Mouse (Mus musculus) thymus, postnatal 14 days (tissue): ENCODE data around the gene Stpg2.
"Not testable (repeated sequence)": the region's sequence is repeated elsewhere in the genome, so short reads cannot be mapped to it uniquely, and the experiment has no call there.

Experiments
- DNase-seq: peaks from one replicate; pipeline ENCODE4 v3.0.0; 2021

The Stpg2 gene

GRCm38 (mm10) chr3:139205444-139205998, at the start of gene Stpg2:
TSS of gene Stpg2 (plus strand) at chr3:139205694.
- peak; percentile 96 for DNase-seq

GRCm38 (mm10) chr3:139162146-139162545, 43.3 kb upstream of the Stpg2 start:
- DNase-seq: no peak

GRCm38 (mm10) chr3:139162658-139163057, 42.8 kb upstream of the Stpg2 start:
- DNase-seq: no peak

- no peak for DNase-seq
Measured at GRCm38 (mm10) chr3:139168510-139169269, 36.8 kb upstream of the Stpg2 start.

GRCm38 (mm10) chr3:139169740-139170139, 35.8 kb upstream of the Stpg2 start:
- no peak for DNase-seq

GRCm38 (mm10) chr3:139176936-139177335, 28.6 kb upstream of the Stpg2 start:
- no peak for DNase-seq

- DNase-seq: no peak
Measured at GRCm38 (mm10) chr3:139191541-139191940, 14.0 kb upstream of the Stpg2 start.

- DNase-seq: no peak
Measured at GRCm38 (mm10) chr3:139193917-139194316, 11.6 kb upstream of the Stpg2 start.

GRCm38 (mm10) chr3:139198412-139198811, 7.1 kb upstream of the Stpg2 start:
- no peak for DNase-seq

- DNase-seq: no peak
Measured at GRCm38 (mm10) chr3:139200324-139200723, 5.2 kb upstream of the Stpg2 start.

GRCm38 (mm10) chr3:139216945-139217344, 11.5 kb downstream of the Stpg2 start:
- no peak for DNase-seq

GRCm38 (mm10) chr3:139225123-139225522, 19.6 kb downstream of the Stpg2 start:
- DNase-seq: no peak

- no peak for DNase-seq
Measured at GRCm38 (mm10) chr3:139226811-139227210, 21.3 kb downstream of the Stpg2 start.

- DNase-seq: no peak
Measured at GRCm38 (mm10) chr3:139245219-139245618, 39.7 kb downstream of the Stpg2 start.

- DNase-seq: peak; percentile 51
Measured at GRCm38 (mm10) chr3:139246508-139246907, 41.0 kb downstream of the Stpg2 start.

GRCm38 (mm10) chr3:139262359-139262758, 56.9 kb downstream of the Stpg2 start:
- not testable (repeated sequence) for DNase-seq

- no peak for DNase-seq
Measured at GRCm38 (mm10) chr3:139297909-139298308, 92.4 kb downstream of the Stpg2 start.

- DNase-seq: no peak
Measured at GRCm38 (mm10) chr3:139308078-139308809, 102.8 kb downstream of the Stpg2 start.

GRCm38 (mm10) chr3:139311721-139312120, 106.2 kb downstream of the Stpg2 start:
- no peak for DNase-seq

- DNase-seq: no peak
Measured at GRCm38 (mm10) chr3:139380494-139380893, 175.0 kb downstream of the Stpg2 start.

- DNase-seq: no peak
Measured at GRCm38 (mm10) chr3:139397077-139397865, 191.8 kb downstream of the Stpg2 start.

- DNase-seq: no peak
Measured at GRCm38 (mm10) chr3:139404673-139405072, 199.2 kb downstream of the Stpg2 start.

GRCm38 (mm10) chr3:139419142-139419541, 213.6 kb downstream of the Stpg2 start:
- no peak for DNase-seq
